ENCODE assay signal across 15 mouse cellular contexts in the genomic region with DNA sequence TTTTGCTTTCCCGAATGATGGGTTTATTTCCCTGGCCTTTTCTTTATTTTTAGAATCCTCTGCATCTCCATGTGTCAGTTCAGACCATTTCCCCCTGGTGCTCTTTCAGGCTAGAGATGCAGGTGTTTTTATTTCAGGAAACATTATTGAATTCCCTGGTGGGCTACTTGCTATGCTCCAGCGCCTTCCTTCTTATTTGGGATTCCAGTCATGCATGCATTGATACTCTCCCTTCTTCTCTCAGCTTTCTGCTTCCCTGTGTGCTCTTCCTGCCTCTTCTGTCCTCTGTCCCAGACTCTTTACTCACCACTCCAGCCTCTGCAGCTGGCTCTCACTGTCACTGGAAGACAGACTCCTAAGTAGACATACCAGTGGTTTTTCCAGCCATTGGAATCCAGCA.
DNase-seq lines count a peak whose midpoint lies in the region; ATAC-seq and TF ChIP-seq lines count a peak whose summit lies in the region.
"Had no signal": no experiment of that assay in that cellular context is flagged by ENCODE, and none has a peak within 500 bp of the region (broad histone marks: within the 10 kb centered on the region; RNA-seq: fewer than 3 reads in every experiment).

No protein-coding gene starts in this region.

- H3K4me1 ChIP-seq in kidney, postnatal 0 days (replicated peaks; ENCODE audit: insufficient read depth, low read length) = no peaks in the 10 kb centered on the region
- no peaks in the 10 kb centered on the region; the same call in 1 of the 2 replicates for H3K4me1 ChIP-seq in hindbrain, postnatal 0 days (ENCODE audit: insufficient read depth, low read length)
- H3K4me1 ChIP-seq in neural tube, embryonic 15.5 days = peaks cover 10% of the 10 kb centered on the region
- peaks cover 6% of the 10 kb centered on the region; the same call in 1 of the 2 replicates for H3K4me1 ChIP-seq in forebrain, embryonic 12.5 days

- no peaks in the 10 kb centered on the region for H3K9me3 ChIP-seq in kidney, postnatal 0 days (replicated peaks; ENCODE audit: low read length)
- no peaks in the 10 kb centered on the region for H3K9me3 ChIP-seq in hindbrain, postnatal 0 days (ENCODE audit: low read length)
- H3K9me3 ChIP-seq in neural tube, embryonic 15.5 days (replicated peaks) = no peaks in the 10 kb centered on the region
- no peaks in the 10 kb centered on the region for H3K9me3 ChIP-seq in forebrain, embryonic 12.5 days
- H3K9me3 ChIP-seq: embryonic facial prominence, embryonic 13.5 days; forebrain, embryonic 10.5 days had no signal

- no peaks in the 10 kb centered on the region for H3K36me3 ChIP-seq in kidney, postnatal 0 days (ENCODE audit: insufficient read depth, low read length)
- no peaks in the 10 kb centered on the region; the same call in 1 of the 2 replicates for H3K36me3 ChIP-seq in hindbrain, postnatal 0 days (ENCODE audit: insufficient read depth, low read length)
- H3K36me3 ChIP-seq in neural tube, embryonic 15.5 days = 0 out of 2 replicates have a peak, but pooled peaks cover 5% of the 10 kb centered on the region
- H3K36me3 ChIP-seq in forebrain, embryonic 12.5 days (replicated peaks) = 0 out of 2 replicates have a peak, but pooled peaks cover 4% of the 10 kb centered on the region

- ATAC-seq in kidney, postnatal 0 days (replicated peaks; ENCODE audit: low FRiP score, low read depth) = no peak
- ATAC-seq in hindbrain, postnatal 0 days = peak; percentile 32; the same call in 1 of the 2 replicates
- ATAC-seq in neural tube, embryonic 15.5 days (ENCODE audit: low FRiP score) = peak; percentile 68
- no peak for ATAC-seq in forebrain, embryonic 12.5 days (ENCODE audit: low FRiP score)
- ATAC-seq: lung, postnatal 0 days had no signal

- H3K9ac ChIP-seq in kidney, postnatal 0 days (ENCODE audit: low read depth, low read length) = no peak overlapping the region
- no peak overlapping the region for H3K9ac ChIP-seq in hindbrain, postnatal 0 days (replicated peaks; ENCODE audit: low read length)
- H3K9ac ChIP-seq in neural tube, embryonic 15.5 days (replicated peaks) = no peak overlapping the region
- H3K9ac ChIP-seq in forebrain, embryonic 12.5 days = no peak overlapping the region
- H3K9ac ChIP-seq: embryonic facial prominence, embryonic 13.5 days; liver, embryonic 14.5 days had no signal

- TF ChIP-seq CTCF in kidney, postnatal 0 days (IDR thresholded peaks at IDR 0.05; ENCODE audit: low read depth) = no peak
- no peak for TF ChIP-seq CTCF in hindbrain, postnatal 0 days (IDR thresholded peaks at IDR 0.05; ENCODE audit: low read depth)

- H3K27ac ChIP-seq in kidney, postnatal 0 days = no peak overlapping the region
- peak overlapping the region; percentile 41; the same call in 1 of the 2 replicates for H3K27ac ChIP-seq in hindbrain, postnatal 0 days
- no peak overlapping the region; the same call in 1 of the 2 replicates for H3K27ac ChIP-seq in neural tube, embryonic 15.5 days (replicated peaks)
- no peak overlapping the region for H3K27ac ChIP-seq in forebrain, embryonic 12.5 days
- H3K27ac ChIP-seq: embryonic facial prominence, embryonic 13.5 days; forebrain, embryonic 10.5 days; liver, embryonic 14.5 days had no signal

- peak; percentile 74 for DNase-seq in kidney, postnatal 0 days (ENCODE audit: low spot score)
- DNase-seq in kidney, postnatal 25 days = no peak
- DNase-seq in embryo, embryonic 10.5 days (ENCODE audit: low spot score) = peak; percentile 23
- peak; percentile 43 for DNase-seq in hindbrain, postnatal 0 days (ENCODE audit: low spot score)
- DNase-seq in urinary bladder, adult 18-20 months (ENCODE audit: low spot score in 2 of 2) = no peak
- DNase-seq: adrenal gland, postnatal 36 days; cerebellum, postnatal 10 days; kidney, postnatal 14 days; thymus, postnatal 14 days had no signal

- no peak overlapping the region for H3K4me3 ChIP-seq in kidney, postnatal 0 days (replicated peaks; ENCODE audit: low read depth, low read length)
- no peak overlapping the region for H3K4me3 ChIP-seq in hindbrain, postnatal 0 days (ENCODE audit: low read length)
- no peak overlapping the region for H3K4me3 ChIP-seq in neural tube, embryonic 15.5 days (replicated peaks)
- H3K4me3 ChIP-seq in forebrain, embryonic 12.5 days (replicated peaks) = no peak overlapping the region
- H3K4me3 ChIP-seq: embryonic facial prominence, embryonic 13.5 days; forebrain, embryonic 10.5 days had no signal

- WGBS in kidney, postnatal 0 days = 27% methylated on average over 2 of the region's 2 CpGs
- 33% methylated on average over 2 of the region's 2 CpGs for WGBS in hindbrain, postnatal 0 days
- 23% methylated on average over 2 of the region's 2 CpGs for WGBS in neural tube, embryonic 15.5 days
- WGBS in forebrain, embryonic 12.5 days = 41% methylated on average over 2 of the region's 2 CpGs

- H3K4me2 ChIP-seq in kidney, postnatal 0 days (ENCODE audit: low read length) = no peak overlapping the region
- no peak overlapping the region for H3K4me2 ChIP-seq in hindbrain, postnatal 0 days (ENCODE audit: low read depth, low read length)
- no peak overlapping the region for H3K4me2 ChIP-seq in neural tube, embryonic 15.5 days
- H3K4me2 ChIP-seq in forebrain, embryonic 12.5 days = no peak overlapping the region
- H3K4me2 ChIP-seq: embryonic facial prominence, embryonic 13.5 days had no signal

- no peaks in the 10 kb centered on the region for H3K27me3 ChIP-seq in kidney, postnatal 0 days (ENCODE audit: insufficient read depth, low read length)
- no peaks in the 10 kb centered on the region for H3K27me3 ChIP-seq in hindbrain, postnatal 0 days (ENCODE audit: insufficient read depth, low read length)
- H3K27me3 ChIP-seq in neural tube, embryonic 15.5 days (replicated peaks) = no peaks in the 10 kb centered on the region
- H3K27me3 ChIP-seq in forebrain, embryonic 12.5 days = no peaks in the 10 kb centered on the region
- H3K27me3 ChIP-seq: embryonic facial prominence, embryonic 13.5 days had no signal

Comparison
In these comparisons a context has a peak if more than half of its experiments do, and no peak if none do; other contexts are left out.
1. DNase-seq: peak in kidney, postnatal 0 days (single experiment), embryo, embryonic 10.5 days (single experiment) and hindbrain, postnatal 0 days (single experiment); none in kidney, postnatal 25 days (0 of 2) and urinary bladder, adult 18-20 months (0 of 2).
2. ATAC-seq: peak in hindbrain, postnatal 0 days (single experiment) and neural tube, embryonic 15.5 days (single experiment); none in kidney, postnatal 0 days (single experiment) and forebrain, embryonic 12.5 days (single experiment).